ENCODE assay signal across 8 mouse cellular contexts in genomic region chr4:115088611-115089338, GRCm38 (mm10). TPM values are rescaled to one million over a fixed set of nuclear protein-coding genes. Genes with fewer than 3 reads are reported as not detected.
DNase-seq lines count a peak whose midpoint lies in the region; ATAC-seq and TF ChIP-seq lines count a peak whose summit lies in the region.

Pdzk1ip1 (plus strand) TSS chr4:115088708.

- H3K4me1 ChIP-seq in liver, embryonic 12.5 days = peaks cover 91% of the 10 kb centered on the region
- H3K4me1 ChIP-seq in stomach, embryonic 16.5 days (ENCODE audit: control insufficient read depth, insufficient read depth, low read length) = 0 out of 2 replicates have a peak, but pooled peaks cover 2% of the 10 kb centered on the region

- intact Hi-C loops in gastrocnemius, adult 2 months (cut with DNase I) = loop anchor here (5.0 kb wide), 1 partner anchor 91 kb away; no protein-coding TSS in a partner anchor

- no peaks in the 10 kb centered on the region for H3K36me3 ChIP-seq in liver, embryonic 12.5 days
- no peaks in the 10 kb centered on the region for H3K36me3 ChIP-seq in stomach, embryonic 16.5 days (ENCODE audit: control insufficient read depth, insufficient read depth, low read length)

- peak within 1 kb of the TSS; percentile 63 for H3K9ac ChIP-seq in liver, embryonic 12.5 days
- H3K9ac ChIP-seq in stomach, embryonic 16.5 days (ENCODE audit: low read length) = peak within 1 kb of the TSS; percentile 66

- WGBS in liver, embryonic 12.5 days (ENCODE audit: insufficient replicate concordance) = 51% methylated on average over 11 of the region's 11 CpGs
- 15% methylated on average over 11 of the region's 11 CpGs for WGBS in stomach, embryonic 16.5 days

- peak within 1 kb of the TSS; percentile 99 for H3K27ac ChIP-seq in liver, embryonic 12.5 days
- peak within 1 kb of the TSS; percentile 84 for H3K27ac ChIP-seq in stomach, embryonic 16.5 days (ENCODE audit: low read length)
- H3K27ac ChIP-seq in layer of hippocampus, adult 2 months = no peak within 1 kb of the TSS
- no peak within 1 kb of the TSS for H3K27ac ChIP-seq in gastrocnemius, adult 2 months

- TF ChIP-seq CTCF in layer of hippocampus, adult 2 months (conservative IDR thresholded peaks at IDR 0.05) = no peak
- TF ChIP-seq CTCF in gastrocnemius, adult 2 months (IDR thresholded peaks at IDR 0.05) = no peak

- H3K9me3 ChIP-seq in liver, embryonic 12.5 days (replicated peaks) = no peaks in the 10 kb centered on the region
- H3K9me3 ChIP-seq in stomach, embryonic 16.5 days (replicated peaks; ENCODE audit: control insufficient read depth, low read length) = no peaks in the 10 kb centered on the region

- ATAC-seq in liver, embryonic 12.5 days = peak; percentile 66
- peak; percentile 76 for ATAC-seq in stomach, embryonic 16.5 days (ENCODE audit: insufficient read depth, low FRiP score)

- H3K4me3 ChIP-seq in liver, embryonic 12.5 days = peak within 1 kb of the TSS; percentile 47
- peak within 1 kb of the TSS; percentile 43 for H3K4me3 ChIP-seq in stomach, embryonic 16.5 days (replicated peaks; ENCODE audit: low read length)
- no peak within 1 kb of the TSS for H3K4me3 ChIP-seq in layer of hippocampus, adult 2 months
- no peak within 1 kb of the TSS for H3K4me3 ChIP-seq in gastrocnemius, adult 2 months

- no peak for DNase-seq in urinary bladder, adult 2 months (ENCODE audit: low spot score)
- DNase-seq in urinary bladder, postnatal 36 days (ENCODE audit: low spot score in 2 of 2) = no peak
- DNase-seq in induced T-regulatory cell, adult 2 months (ENCODE audit: low read depth) = peak; percentile 35
- DNase-seq in frontal cortex, postnatal 10 days (ENCODE audit: low spot score in 2 of 2) = no peak
- no peak for DNase-seq in layer of hippocampus, adult 2 months (ENCODE audit: low spot score in 2 of 2)
- no peak for DNase-seq in gastrocnemius, adult 2 months

- H3K4me2 ChIP-seq in liver, embryonic 12.5 days = peak within 1 kb of the TSS; percentile 79
- H3K4me2 ChIP-seq in stomach, embryonic 16.5 days (ENCODE audit: low read depth, low read length) = peak within 1 kb of the TSS; percentile 47

- peaks cover 13% of the 10 kb centered on the region for H3K27me3 ChIP-seq in liver, embryonic 12.5 days (replicated peaks)
- no peaks in the 10 kb centered on the region; the same call in 1 of the 2 replicates for H3K27me3 ChIP-seq in stomach, embryonic 16.5 days (ENCODE audit: control insufficient read depth, insufficient read depth, low read length)

RNA-seq across cellular contexts. Expression of gene Pdzk1ip1, which starts in this region (rescaled TPM):
- 79.6 and 106 TPM in 2 replicates for polyA plus RNA-seq in urinary bladder, adult 2 months (2012; rRNA removed)
- polyA plus RNA-seq in liver, embryonic 12.5 days (2016; fragmentation: Nextera tagmentation; extraction: Ambion mirVana) = 30.2 and 33.1 TPM in 2 replicates
- 130 and 180 TPM in 2 replicates for polyA plus RNA-seq in stomach, embryonic 16.5 days (2015; fragmentation: Nextera tagmentation; extraction: Ambion mirVana)
- under 1 TPM in 1 of 2 experiments, not detected in 1; 0.96 TPM for total RNA-seq in layer of hippocampus, adult 2 months (2021)
- total RNA-seq in gastrocnemius, adult 2 months (2021) = not detected

Comparison
In these comparisons a context has a peak if more than half of its experiments do, and no peak if none do; other contexts are left out.
1. H3K27ac ChIP-seq: peak in liver, embryonic 12.5 days (single experiment) and stomach, embryonic 16.5 days (single experiment); none in layer of hippocampus, adult 2 months (single experiment) and gastrocnemius, adult 2 months (single experiment).
2. H3K4me3 ChIP-seq: peak in liver, embryonic 12.5 days (single experiment) and stomach, embryonic 16.5 days (single experiment); none in layer of hippocampus, adult 2 months (single experiment) and gastrocnemius, adult 2 months (single experiment).